Comparison of ENCODE assay signal across 8 mouse cellular contexts in genomic region chr16:30510504-30511451, GRCm38 (mm10). TPM values are rescaled to one million over a fixed set of nuclear protein-coding genes. Genes with fewer than 3 reads are reported as not detected.
DNase-seq lines count a peak whose midpoint lies in the region; ATAC-seq and TF ChIP-seq lines count a peak whose summit lies in the region.

No protein-coding gene starts in this region.

- peak overlapping the region; percentile 58 for H3K4me2 ChIP-seq in forebrain, postnatal 0 days (ENCODE audit: low read depth)
- H3K4me2 ChIP-seq in lung, embryonic 15.5 days = peak overlapping the region; percentile 68

- ATAC-seq in forebrain, postnatal 0 days = peak; percentile 93
- ATAC-seq in lung, embryonic 15.5 days (ENCODE audit: borderline replicate concordance, extremely low read depth, low FRiP score, low TSS enrichment) = peak; percentile 87

- peak overlapping the region; percentile 96 for H3K27ac ChIP-seq in forebrain, postnatal 0 days (ENCODE audit: low read depth, low read length)
- peak overlapping the region; percentile 84 for H3K27ac ChIP-seq in lung, embryonic 15.5 days
- peak overlapping the region; percentile 89 for H3K27ac ChIP-seq in thymus, adult 2 months (ENCODE audit: control insufficient read depth, insufficient read depth, low read length)

- H3K9ac ChIP-seq in forebrain, postnatal 0 days = peak overlapping the region; percentile 88
- H3K9ac ChIP-seq in lung, embryonic 15.5 days = peak overlapping the region; percentile 68

- DNase-seq in ES-CJ7 (ENCODE audit: low read depth, low spot score) = peak; percentile 87
- peak; percentile 87 to 91 for DNase-seq in cerebellum, adult 18-20 months
- peak; percentile 93 for DNase-seq in forebrain, postnatal 0 days
- peak; percentile 93 for DNase-seq in heart, postnatal 4 days
- peak; percentile 78 to 87 for DNase-seq in layer of hippocampus, adult 8-10 months (ENCODE audit: low spot score in 2 of 2)
- peak; percentile 78 for DNase-seq in ovary, adult 18-20 months (ENCODE audit: low spot score)
- DNase-seq in thymus, adult 2 months = peak; percentile 90

- peaks cover 32% of the 10 kb centered on the region for H3K36me3 ChIP-seq in forebrain, postnatal 0 days (ENCODE audit: insufficient read depth)
- no peaks in the 10 kb centered on the region for H3K36me3 ChIP-seq in lung, embryonic 15.5 days
- H3K36me3 ChIP-seq in thymus, adult 2 months (ENCODE audit: control insufficient read depth, insufficient read depth, low read length) = no peaks in the 10 kb centered on the region

- H3K4me1 ChIP-seq in forebrain, postnatal 0 days (ENCODE audit: insufficient read depth) = peaks cover 5% of the 10 kb centered on the region; the same call in 1 of the 2 replicates
- H3K4me1 ChIP-seq in lung, embryonic 15.5 days = peaks cover 35% of the 10 kb centered on the region
- H3K4me1 ChIP-seq in thymus, adult 2 months (replicated peaks; ENCODE audit: control insufficient read depth, insufficient read depth, low read length) = peaks cover 14% of the 10 kb centered on the region

- WGBS in forebrain, postnatal 0 days = 3% methylated on average over 44 of the region's 44 CpGs
- WGBS in lung, embryonic 15.5 days = 4% methylated on average over 44 of the region's 44 CpGs
- 2% methylated on average over 44 of the region's 44 CpGs for WGBS in thymus, adult 2 months

- H3K4me3 ChIP-seq in forebrain, postnatal 0 days (ENCODE audit: low read depth, low read length) = peak overlapping the region; percentile 61
- H3K4me3 ChIP-seq in lung, embryonic 15.5 days = peak overlapping the region; percentile 64
- peak overlapping the region; percentile 58 for H3K4me3 ChIP-seq in thymus, adult 2 months (ENCODE audit: control insufficient read depth, insufficient read depth, low read length)

- TF ChIP-seq CTCF in forebrain, postnatal 0 days (IDR thresholded peaks at IDR 0.05; ENCODE audit: low read depth) = no peak
- 0 out of 2 replicates have a peak, but pooled peaks have one; percentile 21 for TF ChIP-seq CTCF in thymus, adult 2 months (IDR thresholded peaks at IDR 0.05; ENCODE audit: borderline replicate concordance, control insufficient read depth, extremely low read depth, insufficient read depth, low read length, poor library complexity)

- TF ChIP-seq POLR2A in thymus, adult 2 months (IDR thresholded peaks at IDR 0.05; ENCODE audit: control insufficient read depth, extremely low read depth, insufficient read depth, low read length, poor library complexity) = peak; percentile 91

- H3K27me3 ChIP-seq in forebrain, postnatal 0 days (ENCODE audit: insufficient read depth, low read length) = no peaks in the 10 kb centered on the region
- H3K27me3 ChIP-seq in lung, embryonic 15.5 days = no peaks in the 10 kb centered on the region
- H3K27me3 ChIP-seq in thymus, adult 2 months (ENCODE audit: control insufficient read depth, insufficient read depth, low read length) = no peaks in the 10 kb centered on the region

- no peaks in the 10 kb centered on the region for H3K9me3 ChIP-seq in forebrain, postnatal 0 days (ENCODE audit: low read length)
- H3K9me3 ChIP-seq in lung, embryonic 15.5 days = no peaks in the 10 kb centered on the region

RNA-seq across cellular contexts. Expression of gene Tmem44, which starts 39.9 kb away (rescaled TPM):
- 107 and 113 TPM in 2 replicates for total RNA-seq in forebrain, postnatal 0 days (2014; rRNA removed)
- polyA plus RNA-seq in forebrain, postnatal 0 days (2015; fragmentation: Nextera tagmentation; extraction: Ambion mirVana) = 66.1 and 66.6 TPM in 2 replicates
- 10 to 100 TPM; 19.4 to 19.7 TPM for total RNA-seq in heart, postnatal 4 days (2021)
- 10 to 100 TPM; 33.4 to 39.9 (median 35.1) TPM for total RNA-seq in layer of hippocampus, adult 8-10 months (2022)
- 24.6 and 26.4 TPM in 2 replicates for polyA plus RNA-seq in lung, embryonic 15.5 days (2015; fragmentation: Nextera tagmentation; extraction: Ambion mirVana)
- 1.4 and 3.1 TPM in 2 replicates for polyA plus RNA-seq in thymus, adult 2 months (2012; rRNA removed)

Comparison
In these comparisons a context has a peak if more than half of its experiments do, and no peak if none do; other contexts are left out.
1. Peak in every context shown above with its lines: DNase-seq, ATAC-seq, H3K4me3 ChIP-seq and H3K27ac ChIP-seq.